Comparison of ENCODE assay signal across 9 mouse cellular contexts in the genomic region with DNA sequence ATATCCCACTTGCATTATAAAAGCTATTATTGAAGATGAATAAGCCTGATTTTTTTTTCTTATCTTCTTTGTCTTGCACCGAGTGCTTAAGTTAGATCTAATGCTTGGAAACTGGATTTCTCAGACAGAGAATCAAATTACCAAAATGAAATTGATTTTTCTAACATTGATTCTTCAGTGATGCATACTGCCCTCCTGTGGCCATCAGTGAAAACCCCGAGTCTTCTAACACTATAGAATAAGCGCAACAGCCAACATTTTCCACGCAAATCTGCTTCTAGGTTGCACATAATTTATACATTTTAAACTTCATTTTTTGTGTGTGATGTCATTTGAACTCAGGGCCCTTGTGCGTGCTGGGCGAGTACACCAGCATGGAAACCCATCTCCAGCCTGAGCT. TPM values are rescaled to one million over a fixed set of nuclear protein-coding genes. Genes with fewer than 3 reads are reported as not detected.
DNase-seq lines count a peak whose midpoint lies in the region; ATAC-seq lines count a peak whose summit lies in the region.
"Had no signal": no experiment of that assay in that cellular context is flagged by ENCODE, and none has a peak within 500 bp of the region (broad histone marks: within the 10 kb centered on the region; RNA-seq: fewer than 3 reads in every experiment).

No protein-coding gene starts in this region.

- no peaks in the 10 kb centered on the region for H3K9me3 ChIP-seq in kidney, embryonic 15.5 days (replicated peaks)
- no peaks in the 10 kb centered on the region for H3K9me3 ChIP-seq in limb, embryonic 11.5 days (ENCODE audit: control insufficient read depth, low read length)
- H3K9me3 ChIP-seq: limb, embryonic 12.5 days; stomach, embryonic 15.5 days had no signal

- peak; percentile 20 for DNase-seq in kidney, adult 9 months
- DNase-seq in 3T3-L1 (ENCODE audit: low read depth, low spot score) = peak; percentile 56
- peak; percentile 55 for DNase-seq in 416B (ENCODE audit: low read depth)
- peak; percentile 68 to 75 for DNase-seq in cerebellum, postnatal 10 days
- peak; percentile 30 for DNase-seq in limb, embryonic 11.5 days (ENCODE audit: low spot score)
- DNase-seq in telencephalon, adult 2 months (ENCODE audit: low read depth, low spot score) = peak; percentile 41

- H3K9ac ChIP-seq in kidney, embryonic 15.5 days = no peak overlapping the region
- H3K9ac ChIP-seq in limb, embryonic 11.5 days (ENCODE audit: low read length) = no peak overlapping the region
- H3K9ac ChIP-seq: limb, embryonic 12.5 days; stomach, embryonic 15.5 days had no signal

- no peak for ATAC-seq in kidney, embryonic 15.5 days (replicated peaks; ENCODE audit: low FRiP score)
- ATAC-seq in limb, embryonic 11.5 days (ENCODE audit: insufficient number of reproducible peaks, low FRiP score, low TSS enrichment, low read depth) = no peak

- no peak overlapping the region for H3K4me2 ChIP-seq in kidney, embryonic 15.5 days
- H3K4me2 ChIP-seq in limb, embryonic 11.5 days (ENCODE audit: low read depth, severe bottlenecking) = no peak overlapping the region
- H3K4me2 ChIP-seq: limb, embryonic 12.5 days; stomach, embryonic 15.5 days had no signal

- no peak overlapping the region for H3K4me3 ChIP-seq in kidney, embryonic 15.5 days (replicated peaks)
- no peak overlapping the region for H3K4me3 ChIP-seq in limb, embryonic 11.5 days (ENCODE audit: low read depth, low read length)
- H3K4me3 ChIP-seq: limb, embryonic 12.5 days; stomach, embryonic 15.5 days had no signal

- no peaks in the 10 kb centered on the region for H3K4me1 ChIP-seq in kidney, embryonic 15.5 days
- no peaks in the 10 kb centered on the region for H3K4me1 ChIP-seq in limb, embryonic 11.5 days (ENCODE audit: control insufficient read depth, insufficient read depth, low read length)
- H3K4me1 ChIP-seq: limb, embryonic 12.5 days; stomach, embryonic 15.5 days had no signal

- no peaks in the 10 kb centered on the region for H3K36me3 ChIP-seq in kidney, embryonic 15.5 days
- no peaks in the 10 kb centered on the region; the same call in 1 of the 2 replicates for H3K36me3 ChIP-seq in limb, embryonic 11.5 days (ENCODE audit: control insufficient read depth, insufficient read depth, low read length)
- H3K36me3 ChIP-seq: stomach, embryonic 15.5 days had no signal

- 42% methylated on average over 6 of the region's 6 CpGs for WGBS in kidney, embryonic 15.5 days
- 52% methylated on average over 6 of the region's 6 CpGs for WGBS in limb, embryonic 11.5 days

- no peak overlapping the region for H3K27ac ChIP-seq in kidney, embryonic 15.5 days
- H3K27ac ChIP-seq in limb, embryonic 11.5 days (replicated peaks; ENCODE audit: low read depth, low read length) = no peak overlapping the region
- H3K27ac ChIP-seq: limb, embryonic 12.5 days; stomach, embryonic 15.5 days had no signal

- H3K27me3 ChIP-seq in kidney, embryonic 15.5 days = no peaks in the 10 kb centered on the region
- no peaks in the 10 kb centered on the region for H3K27me3 ChIP-seq in limb, embryonic 11.5 days (ENCODE audit: control insufficient read depth, insufficient read depth, low read length)
- H3K27me3 ChIP-seq: limb, embryonic 12.5 days; stomach, embryonic 15.5 days had no signal

RNA-seq across cellular contexts. Expression of a gene that starts 20.3 kb away (rescaled TPM):
- polyA plus RNA-seq in kidney, embryonic 15.5 days (2015; fragmentation: Nextera tagmentation; extraction: Ambion mirVana) = 4.1 and 4.6 TPM in 2 replicates
- polyA plus RNA-seq in limb, embryonic 11.5 days (2014; fragmentation: Nextera tagmentation; extraction: Ambion mirVana) = 11.3 and 14.9 TPM in 2 replicates

Comparison
In these comparisons a context has a peak if more than half of its experiments do, and no peak if none do; other contexts are left out.
1. DNase-seq: peak in every context shown above with its lines; median percentile 72 in cerebellum, postnatal 10 days; 56 in 3T3-L1; 55 in 416B; 41 in telencephalon, adult 2 months; 30 in limb, embryonic 11.5 days; 20 in kidney, adult 9 months.